Mouse (Mus musculus) kidney, adult 18-20 months (tissue): Measurements from ENCODE around the gene Gas2l2.
A peak's percentile ranks its signal among the peaks of the same experiment; 100 is the strongest.

Experiments used
- DNase-seq: peaks from one replicate; pipeline ENCODE4 v3.0.0; 2021

Gas2l2 gene

GRCm38 (mm10) chr11:83442596-83443267 is 13.5 kb upstream of the Gas2l2 start:
- peak; percentile 79 for DNase-seq

- no peak for DNase-seq
These were observed 12.0 kb upstream of the Gas2l2 start for GRCm38 (mm10) chr11:83441235-83441634.

GRCm38 (mm10) chr11:83440081-83441064 is 11.1 kb upstream of the Gas2l2 start:
- peak; percentile 91 for DNase-seq

- no peak for DNase-seq
These were observed 10.3 kb upstream of the Gas2l2 start for GRCm38 (mm10) chr11:83439426-83440060.

- DNase-seq = no peak
These were observed 8.1 kb upstream of the Gas2l2 start, which contains the start of gene 1700020L24Rik for GRCm38 (mm10) chr11:83437377-83437776. 1700020L24Rik (plus strand) TSS chr11:83437677.

GRCm38 (mm10) chr11:83432533-83432932 is 3.3 kb upstream of the Gas2l2 start:
- no peak for DNase-seq

GRCm38 (mm10) chr11:83426964-83427363 is 2.3 kb downstream of the Gas2l2 start:
- DNase-seq = no peak

- peak; percentile 69 for DNase-seq
These were observed 4.6 kb downstream of the Gas2l2 start for GRCm38 (mm10) chr11:83424681-83425080.

GRCm38 (mm10) chr11:83421305-83421704 is 8.0 kb downstream of the Gas2l2 start:
- DNase-seq = peak; percentile 74

- DNase-seq = no peak
These were observed 8.9 kb downstream of the Gas2l2 start for GRCm38 (mm10) chr11:83420338-83420737.

GRCm38 (mm10) chr11:83418566-83418965 is 10.7 kb downstream of the Gas2l2 start:
- DNase-seq = no peak

- DNase-seq = no peak
These were observed 11.5 kb downstream of the Gas2l2 start for GRCm38 (mm10) chr11:83417708-83418107.

GRCm38 (mm10) chr11:83417080-83417479 is 12.2 kb downstream of the Gas2l2 start:
- DNase-seq = peak; percentile 65

GRCm38 (mm10) chr11:83410510-83410909 is 18.7 kb downstream of the Gas2l2 start:
- DNase-seq = no peak

GRCm38 (mm10) chr11:83409792-83410291 is 19.4 kb downstream of the Gas2l2 start:
- no peak for DNase-seq

GRCm38 (mm10) chr11:83409087-83409754 is 20.0 kb downstream of the Gas2l2 start, which contains the start of gene Rasl10b:
Rasl10b (plus strand) TSS chr11:83409137.
- DNase-seq = peak; percentile 59

- no peak for DNase-seq
These were observed 21.0 kb downstream of the Gas2l2 start for GRCm38 (mm10) chr11:83408242-83408641.

GRCm38 (mm10) chr11:83406391-83406790 is 22.9 kb downstream of the Gas2l2 start:
- no peak for DNase-seq

GRCm38 (mm10) chr11:83403787-83404186 is 25.5 kb downstream of the Gas2l2 start:
- DNase-seq = no peak

GRCm38 (mm10) chr11:83398724-83399123 is 30.5 kb downstream of the Gas2l2 start:
- DNase-seq = no peak

- no peak for DNase-seq
These were observed 31.6 kb downstream of the Gas2l2 start for GRCm38 (mm10) chr11:83397626-83398025.

- no peak for DNase-seq
These were observed 34.3 kb downstream of the Gas2l2 start for GRCm38 (mm10) chr11:83394802-83395439.
